Mouse (Mus musculus) hindbrain, embryonic 14.5 days (tissue): ENCODE results near the gene Nfe2. TPM values are rescaled to one million over a fixed set of nuclear protein-coding genes. Genes with fewer than 3 reads are reported as not detected.
A peak's percentile ranks its signal among the peaks of the same experiment; 100 is the strongest.
"Not testable (repeated sequence)": the region's sequence is repeated elsewhere in the genome, so short reads cannot be mapped to it uniquely, and the experiment has no call there.

Source experiments
- ATAC-seq: fragments of 200-750 bp; cut with Nextera tagmentation; 2 replicates; pipeline ENCODE4 v1.8.0; 2017; ENCODE audit warnings: moderate number of reproducible peaks, mild to moderate bottlenecking, moderate TSS enrichment, moderate library complexity; ENCODE audit not compliant: low FRiP score
- DNase-seq: peaks from one replicate; pipeline ENCODE4 v3.0.0-alpha.2; 2015; ENCODE audit warnings: low spot score
- H3K27ac ChIP-seq: fragments of 300-500 bp; sonication (generic); 2 replicates; pipeline ENCODE4 v1.5.1; 2014; ENCODE audit warnings: mild to moderate bottlenecking, moderate library complexity
- H3K27me3 ChIP-seq: fragments of 300-500 bp; sonication (generic); 2 replicates; pipeline ENCODE4 v1.6.1; 2014; ENCODE audit warnings: mild to moderate bottlenecking, low read length, mixed read lengths; ENCODE audit not compliant: control insufficient read depth, insufficient read depth
- H3K36me3 ChIP-seq: fragments of 300-500 bp; sonication (generic); replicated peaks from 2 replicates; pipeline ENCODE4 v1.6.1; 2014; ENCODE audit not compliant: control insufficient read depth, insufficient read depth
- H3K4me1 ChIP-seq: fragments of 300-500 bp; sonication (generic); replicated peaks from 2 replicates; pipeline ENCODE4 v1.6.1; 2014; ENCODE audit warnings: antibody characterized with exemption, low read length, mixed read lengths; ENCODE audit not compliant: control insufficient read depth, insufficient read depth
- H3K4me2 ChIP-seq: fragments of 300-500 bp; sonication (generic); replicated peaks from 2 replicates; pipeline ENCODE4 v1.6.1; 2014; ENCODE audit warnings: mild to moderate bottlenecking, moderate library complexity
- H3K4me3 ChIP-seq: fragments of 300-500 bp; sonication (generic); replicated peaks from 2 replicates; pipeline ENCODE4 v1.5.1; 2014; ENCODE audit warnings: mild to moderate bottlenecking, low read length
- H3K9ac ChIP-seq: fragments of 300-500 bp; sonication (generic); 2 replicates; pipeline ENCODE4 v1.6.1; 2014
- H3K9me3 ChIP-seq: fragments of 300-500 bp; sonication (generic); 2 replicates; pipeline ENCODE4 v1.6.1; 2016; ENCODE audit warnings: low read length; ENCODE audit not compliant: control insufficient read depth
- WGBS: fragments of 180-500 bp; shearing (Covaris S2); extraction: QIAGEN DNeasy Blood & Tissue Kit; methylation state at CpG from one replicate; pipeline ENCODE4 v1.1.7; 2014; 5-methylcytosine and 5-hydroxymethylcytosine counted together
- polyA plus RNA-seq: library from polyadenylated mRNA; unstranded; fragments of >200 nt; fragmentation: Nextera tagmentation; extraction: Ambion mirVana; gene quantifications from 2 replicates; pipeline ENCODE4 v1.2.1, GENCODE M21; 2014

Nfe2 gene
- polyA plus RNA-seq, 1 experiment from 2014 or later = 1.1 TPM

- peaks cover 4% of the 10 kb centered on the region; the same call in 1 of the 2 replicates for H3K4me1 ChIP-seq
Observed at GRCm38 (mm10) chr15:103248401-103249313, 9.5 kb downstream of the Nfe2 start.

GRCm38 (mm10) chr15:103247782-103248400, 10.3 kb downstream of the Nfe2 start:
- ATAC-seq (no peak), DNase-seq (no peak)
- H3K4me1 ChIP-seq = peaks cover 11% of the 10 kb centered on the region
- peaks cover 60% of the 10 kb centered on the region for H3K36me3 ChIP-seq
- H3K4me2 ChIP-seq = no peak overlapping the region
- no peak overlapping the region for H3K9ac ChIP-seq
- H3K9me3 ChIP-seq = no peaks in the 10 kb centered on the region
- no peaks in the 10 kb centered on the region for H3K27me3 ChIP-seq
- no peak overlapping the region for H3K27ac ChIP-seq
- no peak overlapping the region for H3K4me3 ChIP-seq

More at GRCm38 (mm10) chr15:103248401-103249313, 9.5 kb downstream of the Nfe2 start:
- peak; percentile 52; the same call in 1 of the 2 replicates for ATAC-seq
- Histone ChIP-seq H3K4me2 (no peak overlapping the region), H3K36me3 (peaks cover 53% of the 10 kb centered on the region), H3K9me3 (no peaks in the 10 kb centered on the region), H3K4me3 (no peak overlapping the region), H3K27ac (no peak overlapping the region), H3K9ac (no peak overlapping the region), H3K27me3 (no peaks in the 10 kb centered on the region)
- no peak for DNase-seq
- 80% methylated on average over 28 of the region's 28 CpGs for WGBS

GRCm38 (mm10) chr15:103247078-103247781, 11.0 kb downstream of the Nfe2 start:
- DNase-seq = no peak
- Histone ChIP-seq H3K4me2 (no peak overlapping the region), H3K27me3 (no peaks in the 10 kb centered on the region), H3K4me1 (peaks cover 18% of the 10 kb centered on the region), H3K4me3 (no peak overlapping the region), H3K9me3 (no peaks in the 10 kb centered on the region), H3K36me3 (peaks cover 67% of the 10 kb centered on the region), H3K27ac (no peak overlapping the region), H3K9ac (no peak overlapping the region)
- ATAC-seq = no peak
- 93% methylated on average over 9 of the region's 9 CpGs for WGBS

GRCm38 (mm10) chr15:103245616-103246015, 12.6 kb downstream of the Nfe2 start:
- Histone ChIP-seq H3K9me3 (no peaks in the 10 kb centered on the region), H3K27ac (no peak overlapping the region), H3K4me2 (no peak overlapping the region), H3K9ac (no peak overlapping the region), H3K4me1 (peaks cover 29% of the 10 kb centered on the region), H3K27me3 (no peaks in the 10 kb centered on the region), H3K36me3 (peaks cover 80% of the 10 kb centered on the region), H3K4me3 (no peak overlapping the region)
- 82% methylated on average over 6 of the region's 6 CpGs for WGBS
- DNase-seq (no peak), ATAC-seq (no peak)

GRCm38 (mm10) chr15:103242885-103243284, 15.3 kb downstream of the Nfe2 start:
- Histone ChIP-seq H3K4me1 (peaks cover 39% of the 10 kb centered on the region), H3K4me3 (peak overlapping the region; percentile 46), H3K27me3 (no peaks in the 10 kb centered on the region), H3K36me3 (peaks cover 64% of the 10 kb centered on the region), H3K9ac (peak overlapping the region; percentile 91), H3K27ac (no peak overlapping the region), H3K9me3 (no peaks in the 10 kb centered on the region), H3K4me2 (peak overlapping the region; percentile 90)
- DNase-seq (no peak), ATAC-seq (no peak)
- WGBS = 77% methylated on average over 8 of the region's 8 CpGs

GRCm38 (mm10) chr15:103241071-103242018, 16.9 kb downstream of the Nfe2 start:
- peak overlapping the region; percentile 97 for H3K27ac ChIP-seq
- H3K4me1 ChIP-seq = peaks cover 39% of the 10 kb centered on the region
- peak overlapping the region; percentile 90 for H3K4me2 ChIP-seq
- not testable (repeated sequence) for ATAC-seq, DNase-seq, H3K27me3 ChIP-seq, H3K9me3 ChIP-seq
- H3K36me3 ChIP-seq = peaks cover 49% of the 10 kb centered on the region
- peak overlapping the region; percentile 46 for H3K4me3 ChIP-seq
- 18% methylated on average over 12 of the region's 12 CpGs for WGBS
- H3K9ac ChIP-seq = peak overlapping the region; percentile 91

GRCm38 (mm10) chr15:103240160-103241028, 17.8 kb downstream of the Nfe2 start, which contains the start of gene Hnrnpa1:
Gene Hnrnpa1 (plus strand): TSS chr15:103240432.
- peak within 1 kb of the TSS; percentile 46 for H3K4me3 ChIP-seq
- ATAC-seq (peak; percentile 93), DNase-seq (peak; percentile 97)
- no peaks in the 10 kb centered on the region for H3K27me3 ChIP-seq
- peaks cover 40% of the 10 kb centered on the region for H3K36me3 ChIP-seq
- no peaks in the 10 kb centered on the region for H3K9me3 ChIP-seq
- H3K4me2 ChIP-seq = peak within 1 kb of the TSS; percentile 90
- peak within 1 kb of the TSS; percentile 97 for H3K27ac ChIP-seq
- H3K9ac ChIP-seq = peak within 1 kb of the TSS; percentile 91
- H3K4me1 ChIP-seq = peaks cover 39% of the 10 kb centered on the region
- under 1% methylated on average over 47 of the region's 47 CpGs for WGBS

GRCm38 (mm10) chr15:103239685-103240159, 18.5 kb downstream of the Nfe2 start, which contains the start of gene Cbx5:
Gene Cbx5 (minus strand): TSS chr15:103239816.
- peak; percentile 97 for DNase-seq
- WGBS = under 1% methylated on average over 39 of the region's 39 CpGs

More at GRCm38 (mm10) chr15:103239685-103240159, 18.5 kb downstream of the Nfe2 start, which contains the start of gene Cbx5:
- Histone ChIP-seq H3K4me1 (peaks cover 39% of the 10 kb centered on the region), H3K9me3 (no peaks in the 10 kb centered on the region), H3K4me3 (peak within 1 kb of the TSS; percentile 46), H3K4me2 (peak within 1 kb of the TSS; percentile 90), H3K27me3 (no peaks in the 10 kb centered on the region), H3K27ac (peak within 1 kb of the TSS; percentile 97), H3K9ac (peak within 1 kb of the TSS; percentile 91), H3K36me3 (peaks cover 33% of the 10 kb centered on the region)
- peak; percentile 94 for ATAC-seq
